Mouse (Mus musculus): ENCODE measurements at regions not wholly inside any gene's neighbourhood (a gene's known extent, or its start where the extent isn't known, plus 50 kb on each side); places are given as distances from the start of the nearest gene placed in this dataset.

DNA sequence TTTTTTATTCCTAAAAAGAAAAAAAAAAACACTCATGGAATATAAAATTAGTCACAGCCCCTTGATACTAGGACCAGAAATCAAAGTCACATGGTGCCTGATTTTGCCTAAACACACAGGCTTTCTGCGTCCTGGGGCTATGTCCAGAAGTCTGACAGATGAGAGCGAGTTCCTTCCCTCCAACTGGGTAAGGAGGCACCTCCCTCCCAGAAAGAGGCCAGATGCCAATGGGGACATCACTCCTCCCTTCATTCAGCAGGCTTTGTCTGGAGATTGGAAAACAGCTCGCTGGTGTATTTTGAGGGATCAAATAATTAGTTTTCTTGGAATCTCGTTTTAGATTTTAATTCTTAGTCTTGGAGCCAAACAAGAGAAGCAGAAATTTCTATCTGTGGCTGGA is 130.9 kb downstream of the H2al1j start:
- Histone ChIP-seq H3K27ac (ENCODE audit: control insufficient read depth, insufficient read depth, low read depth, low read length, poor library complexity) (no peak overlapping the region), H3K4me3 (replicated peaks; ENCODE audit: control insufficient read depth, low read depth, low read length) (no peak overlapping the region), H3K4me1 (ENCODE audit: control insufficient read depth, insufficient read depth, low read length) (no peaks in the 10 kb centered on the region)
- 70% methylated on average over 4 of the region's 4 CpGs for WGBS
- TF ChIP-seq CTCF (IDR thresholded peaks at IDR 0.05; ENCODE audit: control insufficient read depth, insufficient read depth, low read length) (no peak), POLR2A (IDR thresholded peaks at IDR 0.05; ENCODE audit: borderline replicate concordance, control insufficient read depth, low read depth, low read length) (no peak)

DNA sequence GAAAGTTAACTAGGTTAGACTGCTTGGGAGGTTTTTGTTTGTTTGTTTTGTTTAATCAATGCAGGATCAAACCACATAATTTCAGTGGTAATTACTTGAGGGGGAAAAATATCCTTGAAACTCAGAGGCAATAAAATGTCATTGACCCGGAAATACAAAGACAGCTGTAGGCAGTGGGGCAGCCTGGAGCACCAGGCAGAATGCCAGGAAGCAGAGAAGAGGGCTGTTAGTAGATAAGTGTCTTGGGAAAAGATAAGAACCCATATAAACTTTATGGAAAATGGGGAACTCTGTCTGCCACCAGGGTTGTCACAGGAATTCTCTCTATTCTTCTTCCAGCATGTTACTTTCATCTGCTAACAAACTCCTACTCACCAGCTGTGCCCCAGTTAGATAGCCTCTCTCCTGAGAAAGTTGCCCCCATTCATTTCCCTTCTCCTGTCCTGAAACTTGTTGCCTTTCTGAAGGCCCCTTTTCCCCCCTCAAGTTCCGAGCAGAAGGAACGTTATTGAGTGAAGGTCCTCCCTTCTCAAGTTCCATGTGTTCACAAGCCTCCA is 136.4 kb downstream of the H2al1j start:
- 74% methylated on average over 3 of the region's 3 CpGs for WGBS
- no peak overlapping the region for H3K4me3 ChIP-seq (replicated peaks; ENCODE audit: control insufficient read depth, low read depth, low read length)

DNA sequence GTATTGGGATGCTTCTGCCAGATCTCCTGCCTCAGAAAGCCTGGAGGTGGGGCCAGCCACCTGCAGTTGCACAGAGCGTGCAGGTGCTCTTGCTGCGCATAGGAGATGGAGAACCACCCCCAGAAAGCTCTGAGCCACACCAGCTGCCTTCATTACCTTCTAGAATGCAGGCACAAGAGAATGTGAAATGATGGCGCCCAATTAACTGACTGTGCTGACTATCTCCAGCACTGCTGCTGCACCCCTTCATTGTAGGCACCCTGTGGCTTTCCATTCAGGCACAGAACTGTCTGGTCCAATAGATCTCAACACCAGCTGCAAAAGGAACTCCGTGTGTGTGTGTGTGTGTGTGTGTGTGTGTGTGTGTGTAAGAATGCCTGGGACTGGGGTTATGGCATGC is 138.6 kb downstream of the H2al1j start:
- WGBS: 78% methylated on average over 4 of the region's 4 CpGs
- Histone ChIP-seq H3K4me3 (replicated peaks; ENCODE audit: control insufficient read depth, low read depth, low read length) (no peak overlapping the region), H3K4me1 (ENCODE audit: control insufficient read depth, insufficient read depth, low read length) (no peaks in the 10 kb centered on the region), H3K27ac (ENCODE audit: control insufficient read depth, insufficient read depth, low read depth, low read length, poor library complexity) (no peak overlapping the region)
- TF ChIP-seq CTCF (IDR thresholded peaks at IDR 0.05; ENCODE audit: control insufficient read depth, insufficient read depth, low read length): no peak
- TF ChIP-seq POLR2A (IDR thresholded peaks at IDR 0.05; ENCODE audit: borderline replicate concordance, control insufficient read depth, low read depth, low read length): no peak

More for the DNA sequence above, 136.4 kb downstream of the H2al1j start:
- Histone ChIP-seq H3K27ac (ENCODE audit: control insufficient read depth, insufficient read depth, low read depth, low read length, poor library complexity) (no peak overlapping the region), H3K4me1 (ENCODE audit: control insufficient read depth, insufficient read depth, low read length) (no peaks in the 10 kb centered on the region)
- no peak for TF ChIP-seq CTCF (IDR thresholded peaks at IDR 0.05; ENCODE audit: control insufficient read depth, insufficient read depth, low read length)
- no peak for TF ChIP-seq POLR2A (IDR thresholded peaks at IDR 0.05; ENCODE audit: borderline replicate concordance, control insufficient read depth, low read depth, low read length)

DNA sequence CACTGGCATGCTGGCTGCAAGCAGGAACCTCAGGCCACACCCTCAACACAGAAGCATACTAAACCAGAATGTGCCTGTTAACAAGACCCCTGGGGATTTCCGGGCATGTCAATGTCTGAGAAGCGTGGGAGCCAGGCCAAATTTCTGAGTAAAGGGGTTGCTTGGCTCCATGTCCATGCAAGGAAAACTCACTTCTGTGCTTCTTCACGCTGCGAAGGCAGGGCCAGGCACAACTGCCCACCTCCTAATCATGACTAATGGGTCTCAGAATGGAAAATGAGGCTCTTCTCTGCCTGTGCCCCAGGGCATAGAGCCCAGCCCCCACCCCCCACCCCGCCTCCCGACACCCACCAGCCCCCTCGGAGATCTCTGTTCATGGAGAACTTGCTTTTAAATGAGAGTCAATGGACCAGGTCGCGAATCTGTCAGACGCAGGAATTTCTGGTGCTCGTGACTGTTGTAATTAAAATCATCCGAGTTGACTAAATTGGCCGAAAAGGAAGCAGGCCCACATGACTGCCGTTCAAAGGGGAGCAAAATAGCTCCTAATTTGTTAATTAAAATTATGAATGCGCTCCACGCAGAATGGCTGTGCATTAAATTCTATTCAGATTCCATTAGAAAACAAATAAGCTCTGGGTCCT is 152.2 kb downstream of the H2al1j start:
- WGBS: 82% methylated on average over 16 of the region's 16 CpGs
- H3K4me1 ChIP-seq (ENCODE audit: control insufficient read depth, insufficient read depth, low read length): no peaks in the 10 kb centered on the region
- H3K27ac ChIP-seq (ENCODE audit: control insufficient read depth, insufficient read depth, low read depth, low read length, poor library complexity): no peak overlapping the region

DNA sequence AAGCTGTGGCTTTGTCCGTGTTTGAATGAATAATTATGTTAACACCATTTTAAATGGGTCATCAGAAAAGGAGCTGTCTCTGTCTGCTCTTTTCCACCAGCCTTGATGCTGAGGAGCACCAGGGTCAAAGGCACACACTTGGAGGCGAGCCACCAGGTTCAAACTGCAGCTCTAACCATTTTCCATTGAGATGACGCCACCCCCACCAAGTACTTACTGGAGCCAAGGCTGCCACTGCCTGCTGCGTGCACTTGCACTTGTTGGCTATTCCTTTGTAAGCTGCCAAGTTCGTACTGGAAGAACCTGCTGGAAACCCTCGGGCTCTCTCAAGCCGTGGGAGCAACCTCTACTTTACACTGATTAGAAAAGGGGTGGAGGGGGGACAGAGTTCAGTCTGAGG is 154.5 kb downstream of the H2al1j start:
- H3K27ac ChIP-seq (ENCODE audit: control insufficient read depth, insufficient read depth, low read depth, low read length, poor library complexity): no peak overlapping the region
- no peak overlapping the region for H3K4me3 ChIP-seq (replicated peaks; ENCODE audit: control insufficient read depth, low read depth, low read length)
- 77% methylated on average over 7 of the region's 7 CpGs for WGBS
- TF ChIP-seq POLR2A (IDR thresholded peaks at IDR 0.05; ENCODE audit: borderline replicate concordance, control insufficient read depth, low read depth, low read length) (no peak), CTCF (IDR thresholded peaks at IDR 0.05; ENCODE audit: control insufficient read depth, insufficient read depth, low read length) (no peak)
- no peaks in the 10 kb centered on the region for H3K4me1 ChIP-seq (ENCODE audit: control insufficient read depth, insufficient read depth, low read length)

More for the DNA sequence above, 152.2 kb downstream of the H2al1j start:
- TF ChIP-seq POLR2A (IDR thresholded peaks at IDR 0.05; ENCODE audit: borderline replicate concordance, control insufficient read depth, low read depth, low read length): no peak
- no peak for TF ChIP-seq CTCF (IDR thresholded peaks at IDR 0.05; ENCODE audit: control insufficient read depth, insufficient read depth, low read length)
- no peak overlapping the region for H3K4me3 ChIP-seq (replicated peaks; ENCODE audit: control insufficient read depth, low read depth, low read length)

DNA sequence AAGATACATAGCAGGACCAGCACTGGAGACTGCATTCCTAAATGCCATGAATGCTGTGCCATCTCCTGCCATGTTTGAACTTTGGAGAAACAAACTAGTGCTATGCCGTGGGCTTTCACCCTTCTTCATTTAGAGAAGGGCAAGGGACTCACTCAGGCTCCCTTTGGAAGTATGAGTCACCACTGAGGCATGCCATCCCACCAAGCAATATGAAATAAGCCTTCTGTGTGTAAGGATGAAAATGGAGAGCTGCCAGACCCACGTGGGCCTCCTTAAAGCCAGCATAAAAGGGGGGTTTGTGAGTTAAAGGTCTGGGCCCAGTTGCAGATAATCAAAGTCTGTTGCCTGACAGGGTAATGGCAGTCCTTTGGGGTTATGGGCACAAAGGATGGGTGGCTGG is 159.0 kb downstream of the H2al1j start:
- TF ChIP-seq CTCF (IDR thresholded peaks at IDR 0.05; ENCODE audit: control insufficient read depth, insufficient read depth, low read length) (no peak), POLR2A (IDR thresholded peaks at IDR 0.05; ENCODE audit: borderline replicate concordance, control insufficient read depth, low read depth, low read length) (no peak)
- no peak overlapping the region for H3K4me3 ChIP-seq (replicated peaks; ENCODE audit: control insufficient read depth, low read depth, low read length)
- no peaks in the 10 kb centered on the region for H3K4me1 ChIP-seq (ENCODE audit: control insufficient read depth, insufficient read depth, low read length)
- no peak overlapping the region for H3K27ac ChIP-seq (ENCODE audit: control insufficient read depth, insufficient read depth, low read depth, low read length, poor library complexity)
- WGBS: 68% methylated on average over 2 of the region's 2 CpGs

DNA sequence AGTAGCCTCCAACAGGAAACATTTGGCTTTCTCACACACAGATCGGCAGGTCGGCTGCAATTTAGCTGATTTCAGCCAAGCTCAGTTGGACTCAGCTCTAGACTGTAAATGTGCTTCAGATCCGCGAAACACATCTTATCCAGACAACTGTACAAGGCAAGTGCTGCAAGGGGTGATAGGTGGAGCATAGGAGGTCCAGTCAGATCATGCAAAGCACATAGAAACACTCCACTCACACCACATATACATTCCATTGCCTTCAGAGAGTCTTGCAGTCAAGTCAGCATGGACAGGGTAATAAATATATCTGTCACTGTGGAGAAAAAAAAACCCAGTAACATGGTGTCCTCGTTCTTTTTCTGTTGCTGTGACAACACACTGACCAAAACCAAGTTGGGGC is 160.3 kb downstream of the H2al1j start:
- H3K27ac ChIP-seq (ENCODE audit: control insufficient read depth, insufficient read depth, low read depth, low read length, poor library complexity): no peak overlapping the region
- H3K4me1 ChIP-seq (ENCODE audit: control insufficient read depth, insufficient read depth, low read length): no peaks in the 10 kb centered on the region
- 61% methylated on average over 5 of the region's 5 CpGs for WGBS
- no peak overlapping the region for H3K4me3 ChIP-seq (replicated peaks; ENCODE audit: control insufficient read depth, low read depth, low read length)
- TF ChIP-seq POLR2A (IDR thresholded peaks at IDR 0.05; ENCODE audit: borderline replicate concordance, control insufficient read depth, low read depth, low read length) (no peak), CTCF (IDR thresholded peaks at IDR 0.05; ENCODE audit: control insufficient read depth, insufficient read depth, low read length) (no peak)

DNA sequence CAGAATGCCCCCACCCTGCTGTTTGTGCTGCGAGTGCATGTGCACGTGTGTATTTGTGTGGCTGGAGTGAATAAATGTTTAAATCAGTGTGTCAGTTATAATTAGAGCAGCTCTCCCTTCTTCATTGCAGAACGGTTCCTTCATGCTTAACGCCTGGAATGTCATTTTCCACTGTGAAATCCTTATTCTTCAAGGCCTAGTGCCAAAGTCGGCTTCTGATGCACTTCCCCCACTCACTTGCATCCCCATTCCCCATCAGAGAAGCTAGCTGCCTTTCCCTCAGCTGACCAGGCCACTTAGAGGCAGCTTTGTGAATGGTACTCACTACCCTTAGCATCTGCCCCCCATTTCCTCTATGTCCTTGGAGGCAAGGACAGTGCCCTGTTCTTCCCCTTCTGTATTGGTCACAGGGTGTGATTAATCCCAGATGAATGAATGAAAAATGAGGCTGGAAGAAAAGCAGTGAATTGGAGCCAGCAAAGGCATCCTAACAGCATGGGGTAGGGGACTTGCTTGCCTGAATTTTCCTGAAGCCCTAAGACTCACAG is 162.6 kb downstream of the H2al1j start:
- 80% methylated on average over 5 of the region's 5 CpGs for WGBS
- Histone ChIP-seq H3K4me3 (replicated peaks; ENCODE audit: control insufficient read depth, low read depth, low read length) (no peak overlapping the region), H3K27ac (ENCODE audit: control insufficient read depth, insufficient read depth, low read depth, low read length, poor library complexity) (no peak overlapping the region), H3K4me1 (ENCODE audit: control insufficient read depth, insufficient read depth, low read length) (no peaks in the 10 kb centered on the region)
- TF ChIP-seq POLR2A (IDR thresholded peaks at IDR 0.05; ENCODE audit: borderline replicate concordance, control insufficient read depth, low read depth, low read length) (no peak), CTCF (IDR thresholded peaks at IDR 0.05; ENCODE audit: control insufficient read depth, insufficient read depth, low read length) (no peak)
